In the genomic region with DNA sequence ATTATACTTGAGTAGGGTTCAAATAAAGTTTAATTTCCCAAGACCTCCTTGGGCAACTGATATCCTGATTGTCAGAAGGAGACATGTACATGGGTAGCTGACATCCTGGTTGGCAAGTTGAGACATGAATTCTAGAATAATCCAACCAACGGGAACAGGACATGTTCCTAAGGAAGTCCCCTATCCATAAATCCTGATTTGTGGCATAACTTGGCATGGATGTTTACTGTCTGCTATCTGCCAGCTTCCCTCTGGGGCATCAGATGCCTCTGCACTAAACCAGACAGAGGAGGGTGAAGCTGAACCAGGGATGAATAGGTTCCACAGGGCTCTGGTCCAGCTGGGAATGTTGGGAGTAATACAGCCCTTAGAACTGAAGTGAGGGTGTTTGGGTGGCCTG, we compare ENCODE assay signal across 21 mouse cellular contexts.
A peak's percentile ranks its signal among the peaks of the same experiment; 100 is the strongest.
DNase-seq lines count a peak whose midpoint lies in the region; ATAC-seq and TF ChIP-seq lines count a peak whose summit lies in the region.
"Had no signal": no experiment of that assay in that cellular context is flagged by ENCODE, and none has a peak within 500 bp of the region (broad histone marks: within the 10 kb centered on the region; RNA-seq: fewer than 3 reads in every experiment).

No protein-coding gene starts in this region.

- ATAC-seq in stomach, postnatal 0 days (ENCODE audit: low FRiP score, low TSS enrichment), result no peak
- ATAC-seq: activated CD4-positive, CD25-positive, alpha-beta regulatory T cell, adult 4 months; CD4-positive, CD25-positive, alpha-beta regulatory T cell, adult 4 months; Patski had no signal

- TF ChIP-seq POLR2A in heart, adult 2 months (IDR thresholded peaks at IDR 0.05; ENCODE audit: insufficient read depth, low read depth, low read length), result no peak

- no peak for TF ChIP-seq EP300 in heart, adult 2 months (IDR thresholded peaks at IDR 0.05; ENCODE audit: insufficient read depth, low read depth, low read length)
- no peak for TF ChIP-seq EP300 in stomach, postnatal 0 days (optimal IDR thresholded peaks at IDR 0.05)

- peak; percentile 24 for DNase-seq in heart, embryonic 10.5 days (ENCODE audit: low spot score)
- DNase-seq in heart, adult 2 months, result no peak
- DNase-seq in fat pad, adult 2 months (ENCODE audit: extremely low read depth, low read depth, low spot score), result peak; percentile 67
- peak; percentile 78 for DNase-seq in gonadal fat pad, adult 2 months (ENCODE audit: low read depth)
- no peak for DNase-seq in stomach, postnatal 0 days (ENCODE audit: low spot score)
- DNase-seq in left cerebral cortex, postnatal 36 days (ENCODE audit: low spot score in 2 of 2), result no peak
- DNase-seq: adrenal gland, adult 2 months; adrenal gland, adult 8-10 months; adrenal gland, postnatal 10 days; adrenal gland, postnatal 14 days; adrenal gland, postnatal 25 days; adrenal gland, postnatal 36 days; B cell, adult 2 months; cerebellum, adult 11 months; cerebellum, adult 11-12 months; cerebellum, adult 18-20 months had no signal

- no peak overlapping the region for H3K27ac ChIP-seq in heart, embryonic 10.5 days
- no peak overlapping the region for H3K27ac ChIP-seq in heart, adult 2 months
- no peak overlapping the region for H3K27ac ChIP-seq in stomach, postnatal 0 days (replicated peaks)

- H3K4me2 ChIP-seq in stomach, postnatal 0 days (replicated peaks; ENCODE audit: low read depth), result no peak overlapping the region

- H3K36me3 ChIP-seq in heart, embryonic 10.5 days, result no peaks in the 10 kb centered on the region
- H3K36me3 ChIP-seq in heart, adult 2 months (ENCODE audit: control insufficient read depth, insufficient read depth, low read length), result no peaks in the 10 kb centered on the region
- no peaks in the 10 kb centered on the region for H3K36me3 ChIP-seq in stomach, postnatal 0 days (ENCODE audit: control insufficient read depth, insufficient read depth, low read length)
- H3K36me3 ChIP-seq: G1E had no signal

- intact Hi-C loops in heart, adult 2 months (cut with DNase I), result no loop called here
- intact Hi-C loops in left cerebral cortex, postnatal 36 days (cut with DNase I), result no loop called here

- H3K79me2 ChIP-seq in heart, adult 2 months (replicated peaks; ENCODE audit: control insufficient read depth, insufficient read depth, low read length), result no peaks in the 10 kb centered on the region

- no peak overlapping the region for H3K9ac ChIP-seq in heart, adult 2 months (ENCODE audit: low read depth, low read length)
- H3K9ac ChIP-seq in stomach, postnatal 0 days (ENCODE audit: low read length), result no peak overlapping the region

- WGBS in heart, embryonic 10.5 days, result 82% methylated on average over 1 of the region's 1 CpGs
- 82% methylated on average over 1 of the region's 1 CpGs for WGBS in heart, adult 2 months
- 79% methylated on average over 1 of the region's 1 CpGs for WGBS in stomach, postnatal 0 days

- no peaks in the 10 kb centered on the region for H3K9me3 ChIP-seq in heart, embryonic 10.5 days
- no peaks in the 10 kb centered on the region for H3K9me3 ChIP-seq in stomach, postnatal 0 days (ENCODE audit: control insufficient read depth, low read length)
- H3K9me3 ChIP-seq: G1E had no signal

- no peaks in the 10 kb centered on the region for H3K4me1 ChIP-seq in heart, embryonic 10.5 days
- H3K4me1 ChIP-seq in heart, adult 2 months (ENCODE audit: control insufficient read depth, insufficient read depth, low read length), result no peaks in the 10 kb centered on the region
- H3K4me1 ChIP-seq in stomach, postnatal 0 days (replicated peaks; ENCODE audit: control insufficient read depth, insufficient read depth), result no peaks in the 10 kb centered on the region

- no peak for TF ChIP-seq CTCF in heart, adult 2 months (IDR thresholded peaks at IDR 0.05)
- TF ChIP-seq CTCF in stomach, postnatal 0 days (IDR thresholded peaks at IDR 0.05; ENCODE audit: low read depth), result no peak

- no peaks in the 10 kb centered on the region for H3K27me3 ChIP-seq in heart, embryonic 10.5 days (ENCODE audit: insufficient read depth, poor library complexity, severe bottlenecking)
- no peaks in the 10 kb centered on the region for H3K27me3 ChIP-seq in heart, adult 2 months (ENCODE audit: control insufficient read depth, insufficient read depth, low read length)
- no peaks in the 10 kb centered on the region for H3K27me3 ChIP-seq in stomach, postnatal 0 days (ENCODE audit: control insufficient read depth, insufficient read depth, low read length)
- H3K27me3 ChIP-seq: CH12.LX, Patski had no signal

- no peak overlapping the region for H3K4me3 ChIP-seq in heart, embryonic 10.5 days
- no peak overlapping the region for H3K4me3 ChIP-seq in heart, adult 2 months
- no peak overlapping the region for H3K4me3 ChIP-seq in stomach, postnatal 0 days (ENCODE audit: low read depth, low read length)

Comparison
In these comparisons a context has a peak if more than half of its experiments do, and no peak if none do; other contexts are left out.
1. DNase-seq: peak in heart, embryonic 10.5 days (single experiment), fat pad, adult 2 months (single experiment) and gonadal fat pad, adult 2 months (single experiment); none in heart, adult 2 months (0 of 2), stomach, postnatal 0 days (single experiment) and left cerebral cortex, postnatal 36 days (0 of 2).